Mouse (Mus musculus) CD4-positive, CD25-positive, alpha-beta regulatory T cell, adult 4 months (primary cell): Measurements from ENCODE around the gene Spred2. TPM values are rescaled to one million over a fixed set of nuclear protein-coding genes. Genes with fewer than 3 reads are reported as not detected.

ENCODE experiments used
- ATAC-seq: one replicate; pipeline ENCODE4 v1.8.0; 2017
- polyA plus RNA-seq, 2 experiments: library from polyadenylated mRNA; unstranded; fragments of 100-300 nt; shearing (Covaris generic); gene quantifications; one replicate each; pipeline ENCODE4 v1.2.1; 2017

Spred2 gene
- polyA plus RNA-seq, 2 experiments from 2014 or later = 2.8 to 4.4 TPM

DNA sequence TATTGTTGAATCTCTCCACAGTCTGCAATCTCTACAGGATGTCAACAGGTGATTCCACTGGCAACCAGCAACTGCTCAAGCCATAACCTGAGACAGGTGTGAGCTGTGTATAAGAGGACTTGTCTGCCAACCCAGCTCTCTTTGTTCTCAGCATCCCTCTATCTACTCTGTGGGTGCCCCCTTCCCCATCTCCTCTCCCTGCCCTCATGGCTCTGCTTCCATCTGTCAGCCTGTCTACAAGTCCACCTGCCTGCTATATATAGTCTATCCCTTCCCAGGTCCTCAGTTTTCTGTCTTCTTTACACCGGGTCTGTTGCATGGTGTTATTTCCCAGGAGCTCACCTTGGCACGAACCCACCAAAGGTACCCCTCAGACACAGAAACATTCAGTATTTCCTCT is 140.8 kb downstream of the Spred2 start:
- ATAC-seq = no peak

GRCm38 (mm10) chr11:20066106-20066505 is 141.9 kb downstream of the Spred2 start:
- ATAC-seq = no peak

DNA sequence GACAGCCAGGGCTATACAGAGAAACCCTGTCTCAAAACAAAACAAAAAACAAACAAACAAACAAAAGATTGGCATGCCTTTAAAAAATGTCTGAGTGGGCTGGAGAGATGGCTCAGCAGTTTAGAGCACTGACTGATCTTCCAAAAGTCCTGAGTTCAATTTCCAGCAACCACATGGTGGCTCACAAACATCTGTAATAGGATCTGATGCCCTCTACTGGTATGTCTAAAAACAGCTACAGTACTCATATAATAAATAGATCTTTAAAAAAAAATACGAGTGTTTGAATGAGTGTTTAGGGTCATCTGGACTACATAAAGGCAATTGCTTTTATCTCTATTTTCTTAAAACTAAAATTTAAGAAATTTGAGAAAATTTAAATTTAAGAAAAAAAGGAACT is 143.3 kb downstream of the Spred2 start:
- ATAC-seq = no peak

DNA sequence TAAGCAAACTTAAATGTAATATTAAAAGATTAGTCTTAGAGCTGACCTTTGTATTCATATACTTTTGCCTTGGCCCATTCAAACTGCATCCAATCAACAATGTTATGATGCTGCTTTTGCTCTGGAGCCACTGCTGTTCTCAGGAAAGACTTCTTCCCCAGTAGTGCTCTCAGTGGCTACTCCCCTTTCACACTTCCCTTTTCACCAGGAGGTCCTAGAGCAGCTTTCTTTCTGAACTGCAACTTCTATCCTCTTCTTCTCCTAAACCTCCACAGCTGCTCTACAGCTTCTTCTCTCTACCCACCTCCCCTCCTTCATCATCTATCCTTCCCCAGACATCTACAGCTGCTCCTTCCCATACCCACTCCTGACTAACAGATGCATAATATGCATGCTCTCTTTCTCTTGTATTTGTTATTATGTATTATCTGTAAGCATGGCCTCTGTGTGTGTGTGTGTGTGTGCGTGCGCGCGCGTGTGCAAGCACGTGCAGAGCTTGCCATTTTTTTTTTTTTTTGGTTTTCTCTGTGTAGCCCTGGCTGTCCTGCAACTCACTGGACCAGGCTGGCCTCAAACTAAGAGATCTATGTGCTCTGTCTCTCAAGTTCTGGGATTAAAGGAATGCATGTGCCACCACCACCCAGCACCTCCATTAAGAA is 144.3 kb downstream of the Spred2 start:
- no peak for ATAC-seq

DNA sequence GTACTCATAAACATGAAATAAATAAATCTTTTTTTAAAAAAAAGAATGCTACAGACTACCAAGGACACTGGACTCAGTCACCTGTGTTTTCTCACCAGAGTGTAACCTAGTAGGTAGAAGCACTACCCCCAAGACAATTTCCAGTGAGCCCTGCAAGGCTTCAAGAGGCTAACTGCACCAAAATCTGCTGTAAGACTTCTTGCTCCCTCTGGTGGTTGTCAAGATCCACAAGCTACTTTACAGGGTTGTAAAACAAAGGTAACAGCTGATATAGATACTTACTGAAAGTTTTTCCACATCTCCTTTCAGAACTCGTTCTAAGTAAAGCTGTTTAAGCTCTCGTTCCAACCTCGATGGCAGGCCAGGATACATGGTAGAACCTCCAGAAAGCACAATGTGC is 148.0 kb downstream of the Spred2 start:
- peak; percentile 48 for ATAC-seq

DNA sequence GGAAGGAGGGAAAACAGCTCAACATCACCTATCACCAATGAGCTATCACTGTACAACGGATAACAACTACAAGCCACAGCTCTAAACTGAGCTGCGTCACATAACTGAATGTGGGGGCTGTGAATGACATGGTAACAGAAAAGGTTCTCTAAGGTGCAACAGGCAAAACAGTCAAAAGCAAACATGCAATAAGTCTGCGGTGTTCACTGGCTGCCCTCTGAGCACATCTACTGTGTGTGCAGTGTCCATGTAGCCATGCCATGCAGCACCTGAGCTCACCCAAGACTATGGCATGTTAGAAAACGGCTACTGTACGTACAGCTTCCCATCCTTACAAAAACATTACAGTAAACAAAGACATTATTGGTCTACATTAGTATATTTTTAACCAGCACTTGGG is 148.7 kb downstream of the Spred2 start:
- no peak for ATAC-seq

Other genes starting within 250 kb of the Spred2 start
- gene Actr2, start 188.5 kb downstream of the Spred2 start, polyA plus RNA-seq = 100 to 1,000 TPM; 437 to 601 TPM